Mouse (Mus musculus) thymus, postnatal 4 days (tissue): Measurements from ENCODE around the gene Sim2.

ENCODE experiments used
- DNase-seq: peaks from one replicate; pipeline ENCODE4 v3.0.0; 2021

Sim2 gene

GRCm38 (mm10) chr16:94084711-94085602 lies at the start of gene Sim2:
Gene Sim2, plus strand, starts transcription at chr16:94084931.
- peak; percentile 37 for DNase-seq

GRCm38 (mm10) chr16:94037280-94037679 lies 47.5 kb upstream of the Sim2 start:
- no peak for DNase-seq

GRCm38 (mm10) chr16:94038272-94038985 lies 46.3 kb upstream of the Sim2 start:
- peak; percentile 82 for DNase-seq

- DNase-seq = no peak
These were observed 45.8 kb upstream of the Sim2 start for GRCm38 (mm10) chr16:94038986-94039341.

DNA sequence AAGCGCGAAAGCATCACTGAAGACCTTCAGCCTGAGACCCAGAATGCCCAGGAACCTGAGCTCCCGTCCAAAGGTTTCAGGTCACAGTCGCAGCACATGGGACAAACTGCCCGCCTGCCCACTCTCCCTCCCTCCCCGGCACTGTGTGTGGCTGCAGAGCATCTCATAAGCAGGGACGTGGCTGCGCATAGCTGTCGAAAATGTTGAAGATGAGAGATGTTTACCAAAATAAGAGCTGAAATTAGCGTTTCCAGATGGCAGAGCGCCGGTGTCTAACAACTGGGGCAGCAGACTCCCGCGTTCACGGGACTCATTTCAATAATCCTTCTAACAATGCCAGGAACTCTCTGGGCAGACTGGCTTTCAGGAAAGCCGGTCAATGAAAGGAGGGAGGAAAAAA lies 44.2 kb upstream of the Sim2 start:
- DNase-seq = no peak

DNA sequence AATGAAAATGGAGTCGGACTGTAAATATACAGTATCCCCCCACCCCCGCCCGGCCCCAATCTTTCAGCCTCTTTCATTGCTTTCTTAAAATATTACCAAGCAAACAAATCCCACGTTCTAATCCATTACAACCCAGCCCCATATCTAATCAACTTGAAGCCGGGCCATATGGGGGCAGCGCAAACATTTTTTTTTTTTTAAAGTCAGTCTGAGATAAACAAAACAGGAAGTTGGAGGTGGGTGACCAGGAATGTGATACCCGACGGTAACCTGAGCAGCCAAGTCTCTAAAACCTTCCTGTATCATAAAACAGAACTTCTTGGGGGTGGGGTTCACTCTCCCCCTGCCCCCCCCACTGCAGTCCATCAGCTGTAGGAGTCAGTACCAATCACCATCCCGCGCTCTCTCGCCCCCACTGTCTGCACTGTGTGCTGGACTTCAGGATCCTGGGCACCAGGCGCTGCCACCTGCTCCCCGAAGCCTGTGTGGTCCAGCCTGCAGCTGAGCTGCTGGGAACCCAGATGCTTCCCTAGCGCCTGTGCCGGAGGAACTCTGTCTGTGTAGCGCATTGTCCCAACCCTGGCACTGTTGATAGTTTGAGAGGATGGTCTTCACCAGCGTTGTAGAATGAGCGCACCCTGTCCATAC lies 43.5 kb upstream of the Sim2 start:
- DNase-seq = no peak

- DNase-seq = no peak
These were observed 40.9 kb upstream of the Sim2 start for GRCm38 (mm10) chr16:94043797-94044196.

DNA sequence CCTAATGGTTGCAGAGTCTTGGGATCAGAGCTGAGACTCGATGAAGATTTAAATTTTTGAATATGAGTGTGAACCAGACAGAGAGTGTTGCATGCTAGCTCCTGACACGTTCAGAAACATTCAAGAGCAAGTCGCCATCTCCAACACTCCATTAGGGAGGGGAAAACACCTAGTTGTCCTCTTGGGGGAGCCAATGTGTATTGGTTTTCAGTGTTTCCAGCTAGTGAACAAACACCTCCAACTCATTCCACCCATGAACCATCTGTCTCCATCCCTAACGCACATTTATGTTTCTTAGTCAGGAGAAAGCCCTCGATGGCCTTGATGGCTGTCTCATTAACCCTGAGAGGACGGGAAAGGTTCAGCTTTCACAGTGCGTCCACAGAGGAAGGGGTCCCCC lies 39.7 kb upstream of the Sim2 start:
- DNase-seq = no peak

DNA sequence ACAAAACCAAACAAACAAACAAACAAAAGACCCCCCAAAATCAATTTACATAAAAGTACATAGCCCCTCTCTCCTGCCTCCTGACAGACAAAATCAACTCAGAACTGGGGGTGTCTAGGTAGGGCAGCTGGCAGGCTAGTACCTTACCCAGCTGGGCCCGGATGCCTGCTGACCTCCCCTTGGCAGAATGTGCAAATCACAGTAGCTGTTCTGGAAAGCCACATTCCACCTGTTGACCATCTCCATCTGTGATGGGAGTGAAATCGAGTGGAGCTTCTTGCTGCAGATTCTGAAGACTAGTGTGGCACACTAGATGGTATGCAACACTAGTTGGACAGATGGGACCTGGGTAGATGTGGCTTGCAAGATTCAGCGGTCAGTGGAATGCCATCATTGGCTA lies 34.4 kb upstream of the Sim2 start:
- no peak for DNase-seq

DNA sequence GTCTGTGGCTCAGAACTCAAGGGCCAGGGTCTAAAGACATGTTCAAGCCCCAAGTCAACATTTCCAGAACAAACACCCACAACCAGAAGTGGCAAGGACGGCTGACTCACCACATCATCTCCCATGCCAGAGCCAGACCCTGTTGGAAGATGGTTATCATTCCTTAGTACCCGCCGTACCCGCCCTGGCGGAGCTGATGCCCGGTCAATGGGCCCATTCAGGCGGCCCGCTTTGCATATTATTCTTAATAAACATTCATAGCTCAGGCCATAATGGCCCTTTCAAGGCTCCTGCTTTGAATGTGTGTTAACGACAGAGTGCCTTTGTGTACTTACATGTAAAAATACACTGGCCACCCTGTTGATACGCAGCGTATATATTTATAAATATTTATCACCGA lies 29.6 kb upstream of the Sim2 start:
- no peak for DNase-seq

DNA sequence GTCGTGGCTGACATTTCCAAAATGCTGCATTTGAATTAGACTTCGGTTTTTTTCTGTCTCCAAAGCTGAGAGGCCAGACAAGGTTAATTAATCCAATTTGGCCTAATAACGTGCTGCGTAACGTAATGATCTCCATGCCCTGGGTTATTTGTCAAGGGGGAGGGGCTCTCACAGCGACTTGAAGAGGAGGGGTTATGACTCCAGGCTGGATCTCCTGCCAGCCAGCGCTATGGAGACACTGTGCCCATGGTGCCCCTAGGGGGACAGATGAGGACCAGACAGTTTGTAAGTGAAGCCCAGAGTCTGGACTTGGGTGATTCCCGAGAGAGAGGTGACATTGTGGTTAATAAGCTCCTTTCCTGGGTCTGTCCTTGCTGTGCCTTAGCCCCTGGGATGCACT lies 29.2 kb upstream of the Sim2 start:
- no peak for DNase-seq

- DNase-seq = no peak
These were observed 24.9 kb upstream of the Sim2 start for GRCm38 (mm10) chr16:94059820-94060219.

DNA sequence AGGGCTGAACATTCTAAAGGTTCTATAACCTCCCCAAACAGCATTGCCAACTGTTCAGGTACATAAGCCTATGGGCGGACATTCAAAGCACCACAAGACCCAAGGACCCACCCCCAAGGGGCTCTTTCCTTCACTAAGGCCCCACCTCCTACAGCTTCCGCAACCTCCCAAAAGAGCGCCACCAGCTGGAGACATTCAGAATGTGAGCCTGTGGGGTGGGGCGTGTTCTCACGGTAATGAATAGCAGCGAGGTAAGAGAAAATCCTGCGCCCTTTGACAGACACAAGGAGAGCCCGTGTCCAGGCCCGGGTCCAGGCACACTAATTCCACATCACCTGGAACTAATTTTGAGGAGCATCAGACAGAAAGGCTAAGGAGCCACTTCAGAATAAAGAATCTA lies 20.5 kb upstream of the Sim2 start:
- DNase-seq = no peak

DNA sequence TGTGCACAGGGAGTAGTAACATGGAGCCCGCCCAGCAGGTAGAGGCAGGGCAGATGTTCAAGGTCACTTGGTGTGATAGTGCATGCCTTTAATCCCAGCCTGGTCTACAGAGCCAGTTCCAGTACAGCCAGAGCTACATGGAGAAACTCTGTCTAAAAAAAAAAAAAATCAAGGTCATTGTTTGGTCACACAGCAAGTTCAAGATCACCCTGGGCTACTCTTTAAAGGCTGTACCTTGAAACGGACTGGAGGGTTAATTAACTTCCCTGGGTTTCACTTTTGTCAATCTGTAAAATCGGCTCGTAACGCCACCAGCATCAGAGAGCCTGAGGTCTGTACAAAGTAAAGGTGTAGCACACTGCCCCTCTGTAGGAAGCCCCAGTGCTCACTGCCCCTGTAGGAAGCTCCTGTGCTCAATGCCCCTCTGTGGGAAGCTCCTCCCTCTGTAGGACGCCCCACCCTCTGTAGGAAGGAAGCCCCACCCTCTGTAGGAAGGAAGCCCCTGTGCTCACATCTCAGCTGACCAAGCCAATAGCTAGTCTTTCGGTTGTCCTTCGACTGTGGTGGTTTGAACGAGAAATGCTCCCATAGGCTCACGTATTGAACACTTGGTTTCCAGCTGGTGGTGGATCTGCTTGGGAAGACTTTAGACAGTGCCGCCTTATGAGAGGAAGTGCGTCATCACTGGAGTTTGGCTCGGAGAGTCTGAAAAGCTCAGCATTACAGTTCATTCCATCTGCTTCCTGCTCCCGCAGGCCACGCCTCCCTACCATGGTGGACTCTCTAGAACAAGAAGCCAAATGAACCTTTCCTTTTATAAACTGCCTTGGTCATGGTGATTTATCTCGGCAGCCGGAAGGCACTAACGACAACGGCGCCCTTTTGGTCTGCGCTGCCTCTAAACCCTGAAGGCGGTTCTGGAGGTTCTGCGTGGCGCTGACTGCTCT lies 18.7 kb upstream of the Sim2 start:
- DNase-seq = no peak

DNA sequence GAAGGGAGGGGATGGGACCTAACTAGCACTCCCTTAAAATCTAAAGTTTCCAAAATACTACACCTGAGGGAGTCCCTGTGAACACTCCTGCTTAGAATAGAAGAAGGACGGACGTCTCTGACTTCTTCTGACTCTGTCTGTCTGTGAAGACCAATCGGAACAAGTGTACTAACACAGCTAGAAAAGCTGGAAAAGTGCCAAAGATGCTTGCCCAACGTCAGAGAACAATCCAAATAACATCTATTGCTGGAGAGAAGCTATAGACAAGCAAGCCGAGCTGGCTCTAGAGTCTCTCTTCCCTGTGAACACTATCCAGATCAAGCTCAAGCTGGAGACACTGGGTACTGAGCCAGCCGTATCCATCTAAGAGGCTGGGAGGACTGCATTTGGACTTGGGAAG lies 18.0 kb upstream of the Sim2 start:
- DNase-seq = no peak

GRCm38 (mm10) chr16:94067280-94067679 lies 17.5 kb upstream of the Sim2 start:
- no peak for DNase-seq

DNA sequence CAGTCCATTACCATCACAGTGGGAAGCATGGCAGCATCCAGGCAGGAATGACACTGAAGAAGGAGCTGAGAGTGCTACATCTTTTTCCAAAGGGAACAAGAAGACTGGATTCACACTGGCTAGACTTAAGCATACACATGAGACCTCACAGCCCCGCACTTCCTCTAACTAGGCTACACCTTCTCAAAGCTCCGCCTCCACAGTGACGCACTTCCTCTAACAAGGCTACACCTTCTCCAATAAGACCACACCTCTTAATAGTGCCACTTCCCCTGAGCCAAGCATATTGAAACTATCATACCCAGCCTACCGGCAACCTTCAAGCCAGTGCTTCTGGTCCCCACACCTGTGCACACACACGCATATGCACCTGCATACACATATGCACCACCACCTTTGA lies 15.7 kb upstream of the Sim2 start:
- no peak for DNase-seq

DNA sequence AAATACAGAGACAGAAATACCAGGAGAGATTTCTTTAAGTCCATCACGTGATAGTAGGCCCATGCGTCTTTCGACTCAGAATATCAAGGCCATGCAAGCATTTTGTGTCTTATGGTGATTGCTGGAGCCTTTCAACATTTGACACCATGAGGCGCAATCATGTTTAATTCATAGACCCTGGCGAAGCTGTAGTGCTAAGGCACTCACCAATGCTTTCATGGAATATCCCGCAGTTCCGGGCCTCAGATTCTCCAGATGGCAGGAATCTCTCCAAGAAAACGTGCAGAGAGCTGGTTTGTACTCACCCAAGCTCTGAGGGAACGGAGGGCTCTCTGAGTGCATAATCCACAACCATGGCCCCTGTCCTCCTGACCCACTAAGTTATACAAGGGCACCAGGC lies 13.8 kb upstream of the Sim2 start:
- DNase-seq = no peak

DNA sequence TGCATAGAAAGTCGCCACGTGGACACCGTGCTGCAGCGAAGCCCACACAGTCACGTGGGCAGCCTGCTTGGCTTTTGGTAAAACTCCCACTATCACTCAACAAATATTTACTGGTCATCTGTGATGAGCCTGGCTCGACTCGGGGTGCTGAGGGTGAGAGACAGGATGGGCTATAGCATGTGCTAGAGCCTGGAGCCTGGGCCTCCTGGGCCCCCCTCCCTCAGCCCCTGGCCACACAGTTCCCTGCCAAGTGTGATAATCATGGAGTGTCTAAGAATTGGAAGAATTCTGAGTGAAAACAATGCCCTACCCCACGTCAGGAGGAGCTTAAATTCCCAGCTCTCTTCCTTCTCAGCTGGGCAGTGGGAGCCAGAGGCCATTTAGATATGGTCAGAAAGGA lies 13.3 kb upstream of the Sim2 start:
- DNase-seq = no peak

DNA sequence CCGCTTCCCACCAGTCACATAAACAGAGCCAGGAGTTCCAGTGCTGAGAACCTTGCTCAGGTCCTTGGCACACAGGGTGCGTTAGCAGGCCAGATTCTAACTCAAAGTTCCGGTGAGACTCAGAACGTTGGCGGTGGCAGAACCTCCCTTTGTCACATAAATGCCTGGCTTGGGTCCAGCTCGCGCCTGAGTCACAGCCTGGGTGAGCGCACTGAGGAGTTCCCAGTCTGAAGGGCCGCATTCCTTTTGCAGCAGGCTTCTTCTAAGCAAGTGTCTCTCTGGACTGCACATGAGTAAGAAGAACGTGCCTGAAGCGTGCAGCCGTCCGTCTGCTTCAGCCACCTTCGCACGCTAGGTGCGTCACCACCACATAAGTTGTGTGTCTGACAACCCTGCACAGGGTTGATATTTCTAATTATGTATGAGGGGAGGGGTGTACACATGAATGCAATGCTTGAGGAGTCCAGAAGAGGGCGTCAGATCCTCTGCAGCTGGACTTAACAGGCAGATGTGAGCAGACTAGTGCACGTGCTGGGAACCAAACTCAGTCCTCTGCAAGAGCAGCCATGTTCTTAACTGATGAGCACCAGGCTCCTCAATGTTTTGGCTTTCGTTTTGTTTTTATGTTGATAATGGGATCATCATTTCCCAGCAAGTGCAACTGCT lies 9.2 kb upstream of the Sim2 start:
- no peak for DNase-seq

GRCm38 (mm10) chr16:94078318-94079074 lies 6.2 kb upstream of the Sim2 start:
- peak; percentile 38 for DNase-seq
